Mouse (Mus musculus) embryonic facial prominence, embryonic 10.5 days (tissue): ENCODE measurements around the gene Syce3. TPM values are rescaled to one million over a fixed set of nuclear protein-coding genes. Genes with fewer than 3 reads are reported as not detected.
A peak's percentile ranks its signal among the peaks of the same experiment; 100 is the strongest.

Experiments used
- DNase-seq: peaks from one replicate; pipeline ENCODE4 v3.0.0-alpha.2; 2017; ENCODE audit warnings: low spot score
- H3K27ac ChIP-seq: fragments of 300-500 bp; sonication (generic); replicated peaks from 2 replicates; pipeline ENCODE4 v1.5.1; 2016; ENCODE audit warnings: mild to moderate bottlenecking
- H3K27me3 ChIP-seq: fragments of 300-500 bp; sonication (generic); replicated peaks from 2 replicates; pipeline ENCODE4 v1.6.1; 2016; ENCODE audit warnings: low read depth, mild to moderate bottlenecking; ENCODE audit not compliant: poor library complexity, severe bottlenecking
- H3K36me3 ChIP-seq: fragments of 300-500 bp; sonication (generic); replicated peaks from 2 replicates; pipeline ENCODE4 v1.6.1; 2016; ENCODE audit warnings: mild to moderate bottlenecking, moderate library complexity
- H3K4me1 ChIP-seq: fragments of 300-500 bp; sonication (generic); 2 replicates; pipeline ENCODE4 v1.6.1; 2016
- H3K4me3 ChIP-seq: fragments of 300-500 bp; sonication (generic); 2 replicates; pipeline ENCODE4 v1.5.1; 2016; ENCODE audit warnings: mild to moderate bottlenecking, moderate library complexity
- H3K9me3 ChIP-seq: fragments of 300-500 bp; sonication (generic); 2 replicates; pipeline ENCODE4 v1.6.1; 2016; ENCODE audit warnings: mild to moderate bottlenecking
- WGBS: fragments of 180-500 bp; shearing (Covaris S2); methylation state at CpG from one replicate; pipeline ENCODE4 v1.1.7; 2016; 5-methylcytosine and 5-hydroxymethylcytosine counted together
- polyA plus RNA-seq: library from polyadenylated mRNA; unstranded; fragments of >200 nt; fragmentation: Nextera tagmentation; extraction: Ambion mirVana; gene quantifications from 2 replicates; pipeline ENCODE4 v1.2.1, GENCODE M21; 2016

Gene Syce3
- polyA plus RNA-seq, 1 experiment from 2014 or later, result not detected

DNA sequence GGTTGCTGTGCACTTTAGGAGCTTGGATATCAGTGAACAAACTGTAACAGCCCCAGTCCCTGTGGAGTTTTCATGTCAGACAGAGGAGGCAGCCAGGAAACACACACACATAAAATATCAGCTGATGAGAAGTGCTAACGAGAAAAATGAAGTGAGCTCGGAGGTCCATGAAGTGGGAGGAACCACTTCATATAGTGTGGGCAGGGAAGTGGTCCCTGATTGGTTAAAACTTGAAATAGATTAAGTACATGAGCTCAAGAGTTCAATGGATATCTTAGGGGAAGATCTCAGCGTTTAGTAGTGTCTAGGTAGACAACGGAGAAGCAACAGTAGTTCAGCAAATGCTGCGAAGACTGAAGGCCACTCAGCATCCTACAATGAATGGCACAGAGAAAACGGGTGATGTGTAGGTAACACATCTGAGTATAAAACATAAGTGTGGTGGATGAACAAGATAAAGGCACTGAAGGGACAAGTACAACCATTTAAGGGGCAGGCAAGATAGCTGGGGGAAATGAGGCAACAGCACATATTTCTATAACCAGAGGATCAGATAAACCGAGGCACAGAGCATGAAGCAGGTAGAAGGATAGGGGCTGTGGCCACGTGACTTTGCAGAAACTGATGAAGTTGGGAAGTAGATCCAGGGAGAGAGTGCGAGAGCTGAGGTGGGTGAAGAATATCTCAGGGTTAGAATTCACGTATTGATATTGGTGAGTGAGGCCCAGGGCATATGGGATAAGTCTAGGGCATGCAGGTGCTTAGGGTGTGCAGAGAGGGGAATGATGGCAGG lies 5.3 kb downstream of the Syce3 start:
- Histone ChIP-seq H3K27me3 (no peaks in the 10 kb centered on the region), H3K27ac (no peak overlapping the region), H3K4me3 (no peak overlapping the region), H3K36me3 (no peaks in the 10 kb centered on the region), H3K4me1 (no peaks in the 10 kb centered on the region), H3K9me3 (peaks cover 12% of the 10 kb centered on the region)
- DNase-seq, result no peak
- WGBS, result 86% methylated on average over 10 of the region's 10 CpGs

- no peaks in the 10 kb centered on the region for H3K4me1 ChIP-seq
- H3K27ac ChIP-seq, result no peak overlapping the region
- peaks cover 2% of the 10 kb centered on the region; the same call in 1 of the 2 replicates for H3K9me3 ChIP-seq
- DNase-seq, result no peak
- 86% methylated on average over 1 of the region's 1 CpGs for WGBS
- no peak overlapping the region for H3K4me3 ChIP-seq
- H3K27me3 ChIP-seq, result no peaks in the 10 kb centered on the region
- no peaks in the 10 kb centered on the region for H3K36me3 ChIP-seq
Measured at GRCm38 (mm10) chr15:89402471-89402870, 7.8 kb downstream of the Syce3 start.

DNA sequence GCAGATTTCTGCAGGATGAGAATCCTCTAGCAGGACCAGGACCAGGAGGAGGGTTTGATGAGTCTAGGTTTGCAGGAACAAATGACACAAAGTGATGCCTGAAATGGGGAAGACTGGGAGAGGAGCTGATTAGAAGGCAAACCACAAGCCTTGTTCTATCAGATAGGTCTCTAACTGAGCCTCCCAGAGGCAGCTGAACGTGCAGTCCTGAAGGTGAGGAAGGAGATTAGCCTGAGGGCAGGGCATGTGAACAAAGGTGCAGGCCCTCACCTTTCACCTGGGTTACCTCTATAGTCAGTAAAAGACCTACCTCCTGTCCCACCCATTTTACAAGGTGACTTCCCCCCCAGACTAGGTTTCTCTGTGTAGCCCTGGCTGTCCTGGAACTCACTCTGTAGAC lies 10.6 kb downstream of the Syce3 start:
- DNase-seq, result no peak
- Histone ChIP-seq H3K4me3 (no peak overlapping the region), H3K27ac (no peak overlapping the region), H3K36me3 (no peaks in the 10 kb centered on the region), H3K4me1 (no peaks in the 10 kb centered on the region), H3K27me3 (no peaks in the 10 kb centered on the region), H3K9me3 (no peaks in the 10 kb centered on the region)
- WGBS, result 71% methylated on average over 1 of the region's 1 CpGs

DNA sequence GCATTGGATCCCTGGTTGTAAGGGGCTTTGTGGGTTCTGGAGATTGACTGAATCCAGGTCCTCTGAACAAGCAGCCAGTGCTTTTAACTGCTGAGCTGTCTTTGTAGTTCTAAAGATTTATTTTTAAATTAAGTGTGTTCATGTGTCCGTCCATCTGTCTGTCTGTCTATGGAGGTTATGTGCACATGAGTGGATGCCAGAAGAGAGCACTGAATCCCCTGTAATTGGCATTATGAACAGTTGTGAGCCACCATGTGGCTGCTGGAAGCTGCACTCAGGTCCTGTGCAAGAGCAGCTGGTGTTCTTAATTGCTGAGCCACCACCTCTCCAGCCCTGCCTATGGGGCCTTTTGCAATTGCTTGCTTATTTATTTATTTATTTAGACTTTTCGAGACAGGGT lies 12.2 kb downstream of the Syce3 start:
- H3K27me3 ChIP-seq, result no peaks in the 10 kb centered on the region
- H3K9me3 ChIP-seq, result no peaks in the 10 kb centered on the region
- H3K4me3 ChIP-seq, result no peak overlapping the region
- no peak overlapping the region for H3K27ac ChIP-seq
- H3K36me3 ChIP-seq, result no peaks in the 10 kb centered on the region
- H3K4me1 ChIP-seq, result no peaks in the 10 kb centered on the region
- DNase-seq, result no peak
- 80% methylated on average over 2 of the region's 2 CpGs for WGBS

- WGBS, result 87% methylated on average over 4 of the region's 4 CpGs
- no peak for DNase-seq
- no peaks in the 10 kb centered on the region for H3K4me1 ChIP-seq
- no peak overlapping the region for H3K4me3 ChIP-seq
- H3K36me3 ChIP-seq, result no peaks in the 10 kb centered on the region
- no peak overlapping the region for H3K27ac ChIP-seq
- H3K27me3 ChIP-seq, result no peaks in the 10 kb centered on the region
- H3K9me3 ChIP-seq, result no peaks in the 10 kb centered on the region
Measured at GRCm38 (mm10) chr15:89396883-89397282, 13.4 kb downstream of the Syce3 start.

DNA sequence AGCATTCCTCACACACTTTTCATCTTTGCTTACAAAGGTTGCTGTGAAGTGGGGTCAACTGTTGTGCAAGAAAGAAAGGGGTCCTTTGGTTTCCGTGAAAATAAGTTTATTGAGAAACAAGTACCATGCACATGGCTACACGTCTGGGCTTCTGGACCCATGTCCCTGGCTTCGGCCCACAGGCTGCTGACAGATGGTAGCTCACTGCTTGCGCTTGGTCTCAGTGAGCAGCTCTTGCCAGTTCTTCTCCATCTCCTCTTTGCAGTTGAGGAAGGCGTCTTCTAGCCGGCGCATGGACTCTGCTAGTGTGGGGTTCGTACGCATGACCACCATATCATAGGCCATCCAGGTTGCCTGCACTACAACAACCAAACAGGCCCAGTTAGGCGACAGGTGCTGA lies 20.2 kb downstream of the Syce3 start:
- Histone ChIP-seq H3K27ac (no peak overlapping the region), H3K9me3 (no peaks in the 10 kb centered on the region), H3K4me1 (0 out of 2 replicates have a peak, but pooled peaks cover under 1% of the 10 kb centered on the region), H3K27me3 (peaks cover 33% of the 10 kb centered on the region), H3K36me3 (no peaks in the 10 kb centered on the region), H3K4me3 (no peak overlapping the region)
- no peak for DNase-seq
- 93% methylated on average over 10 of the region's 10 CpGs for WGBS

DNA sequence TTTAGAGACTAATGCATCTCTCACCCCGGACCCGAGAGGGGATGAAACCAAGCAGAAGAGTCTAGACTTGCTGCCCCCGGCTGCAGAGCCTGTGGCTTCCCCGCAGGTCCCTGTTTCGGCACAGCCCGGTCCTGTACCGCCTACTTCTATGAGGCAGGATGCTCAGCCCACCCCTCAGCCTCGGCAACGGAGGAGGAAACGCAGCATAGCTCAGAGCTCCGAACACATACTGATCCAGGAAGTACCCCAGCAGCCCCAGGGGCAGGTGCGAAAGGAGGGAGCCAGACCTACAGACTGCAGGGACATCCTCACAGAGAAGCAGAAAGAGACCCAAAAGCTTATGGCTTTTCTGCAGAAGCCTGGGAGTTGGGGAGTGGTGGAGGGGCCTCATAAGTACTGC lies 23.2 kb downstream of the Syce3 start:
- DNase-seq, result no peak
- H3K27me3 ChIP-seq, result peaks cover 55% of the 10 kb centered on the region
- WGBS, result 40% methylated on average over 12 of the region's 12 CpGs

DNA sequence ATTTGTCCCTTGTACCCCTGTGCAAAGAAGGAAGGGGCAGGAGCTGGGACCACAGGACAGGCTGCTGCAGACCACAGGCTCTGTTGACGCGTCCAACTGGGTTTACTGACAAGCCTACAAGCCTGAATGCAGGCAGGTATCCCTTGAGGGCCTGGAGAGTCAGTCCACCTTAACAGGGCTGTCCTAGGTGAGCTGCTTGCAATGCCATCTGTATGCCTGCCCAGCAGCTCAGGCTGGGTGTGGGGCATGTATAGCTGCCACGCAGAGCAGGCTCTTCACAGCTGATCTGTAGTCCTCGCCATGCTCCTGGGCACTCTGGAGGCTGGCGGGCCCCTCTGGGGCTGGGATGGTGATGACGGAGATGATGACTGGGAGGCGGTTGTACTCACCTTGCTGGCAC lies 25.7 kb downstream of the Syce3 start, which contains the start of gene Klhdc7b:
Klhdc7b (plus strand) TSS at position 301 of the 400 bp plus-strand sequence.
- no peaks in the 10 kb centered on the region for H3K9me3 ChIP-seq
- no peak within 1 kb of the TSS for H3K4me3 ChIP-seq
- 85% methylated on average over 7 of the region's 7 CpGs for WGBS
- 0 out of 2 replicates have a peak, but pooled peaks cover 7% of the 10 kb centered on the region for H3K4me1 ChIP-seq
- H3K27ac ChIP-seq, result peak within 1 kb of the TSS; percentile 24; the same call in 1 of the 2 replicates
- peaks cover 80% of the 10 kb centered on the region for H3K27me3 ChIP-seq
- no peaks in the 10 kb centered on the region for H3K36me3 ChIP-seq
- DNase-seq, result no peak

More for the DNA sequence above, 23.2 kb downstream of the Syce3 start:
- Histone ChIP-seq H3K27ac (no peak overlapping the region), H3K4me3 (no peak overlapping the region), H3K9me3 (no peaks in the 10 kb centered on the region), H3K4me1 (0 out of 2 replicates have a peak, but pooled peaks cover 7% of the 10 kb centered on the region), H3K36me3 (no peaks in the 10 kb centered on the region)

- Histone ChIP-seq H3K4me3 (peak overlapping the region; percentile 53), H3K9me3 (no peaks in the 10 kb centered on the region), H3K27me3 (peaks cover 91% of the 10 kb centered on the region), H3K27ac (no peak overlapping the region), H3K4me1 (peaks cover 36% of the 10 kb centered on the region), H3K36me3 (no peaks in the 10 kb centered on the region)
- 11% methylated on average over 10 of the region's 10 CpGs for WGBS
- peak; percentile 34 for DNase-seq
Measured at GRCm38 (mm10) chr15:89379429-89379828, 30.9 kb downstream of the Syce3 start.

- no peaks in the 10 kb centered on the region for H3K36me3 ChIP-seq
- H3K4me3 ChIP-seq, result peak within 1 kb of the TSS; percentile 53
- peak; percentile 51 for DNase-seq
- H3K9me3 ChIP-seq, result no peaks in the 10 kb centered on the region
- H3K27ac ChIP-seq, result peak within 1 kb of the TSS; percentile 36; the same call in 1 of the 2 replicates
- peaks cover 90% of the 10 kb centered on the region for H3K27me3 ChIP-seq
- peaks cover 41% of the 10 kb centered on the region for H3K4me1 ChIP-seq
- WGBS, result under 1% methylated on average over 33 of the region's 33 CpGs
Measured at GRCm38 (mm10) chr15:89378831-89379401, 31.4 kb downstream of the Syce3 start, which contains the start of gene Odf3b. Gene Odf3b, minus strand, starts transcription at chr15:89379282.

DNA sequence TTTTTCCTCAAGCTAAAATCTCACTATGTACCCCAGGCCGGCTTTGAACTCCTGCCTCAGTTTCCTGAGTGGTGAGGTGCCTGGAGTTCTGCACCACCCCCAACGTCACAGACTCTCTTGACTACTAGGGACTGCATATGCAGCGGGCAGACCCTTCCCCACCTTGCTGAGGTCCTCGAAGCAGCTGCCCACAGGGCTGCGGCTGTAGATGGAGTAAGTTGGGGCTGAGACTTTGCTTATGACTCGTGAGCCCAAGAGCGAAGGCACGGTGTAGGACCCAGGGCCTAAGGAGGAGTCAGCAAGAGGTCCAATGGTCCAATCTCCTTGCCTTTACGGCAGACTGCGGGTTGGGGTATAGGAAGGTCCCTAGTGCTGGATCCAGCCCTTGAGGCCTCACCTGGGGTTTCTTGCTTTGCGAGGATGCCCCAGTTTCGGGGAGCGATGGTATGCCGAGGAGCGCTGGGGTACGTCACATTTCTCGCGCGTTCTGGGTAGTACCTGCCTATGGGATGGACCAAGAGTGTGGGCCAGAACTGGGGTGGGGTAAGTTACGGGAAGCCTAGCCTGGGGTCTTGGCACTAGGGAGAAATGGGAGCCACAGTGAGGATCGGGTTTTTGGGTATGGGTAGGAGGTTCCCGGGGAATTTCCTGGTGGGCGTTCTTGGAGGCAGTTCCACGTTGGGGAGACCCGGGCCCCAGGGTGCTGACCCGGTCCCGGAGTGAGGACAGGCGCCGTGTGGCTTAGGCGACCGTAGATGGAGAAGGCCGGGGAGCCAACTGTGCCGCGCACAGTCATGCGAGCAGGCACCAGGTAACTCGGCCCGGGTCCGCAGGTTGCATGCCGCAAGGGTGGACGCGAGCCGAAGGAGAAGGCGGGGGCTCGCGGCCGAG lies 32.1 kb downstream of the Syce3 start:
- H3K4me3 ChIP-seq, result peak overlapping the region; percentile 53
- peak; percentile 25 for DNase-seq
- H3K36me3 ChIP-seq, result no peaks in the 10 kb centered on the region
- 10% methylated on average over 46 of the region's 46 CpGs for WGBS
- no peaks in the 10 kb centered on the region for H3K9me3 ChIP-seq
- peak overlapping the region; percentile 36; the same call in 1 of the 2 replicates for H3K27ac ChIP-seq
- H3K27me3 ChIP-seq, result peaks cover 85% of the 10 kb centered on the region
- H3K4me1 ChIP-seq, result peaks cover 47% of the 10 kb centered on the region

GRCm38 (mm10) chr15:89377362-89377761 lies 32.9 kb downstream of the Syce3 start:
- Histone ChIP-seq H3K36me3 (peaks cover 6% of the 10 kb centered on the region), H3K4me1 (peaks cover 55% of the 10 kb centered on the region), H3K27me3 (peaks cover 79% of the 10 kb centered on the region), H3K27ac (no peak overlapping the region), H3K4me3 (peak overlapping the region; percentile 32), H3K9me3 (no peaks in the 10 kb centered on the region)
- DNase-seq, result peak; percentile 37
- 5% methylated on average over 18 of the region's 18 CpGs for WGBS
